Mouse (Mus musculus) adrenal gland, adult 8-10 months (tissue): ENCODE results near the gene Brinp3. TPM values are rescaled to one million over a fixed set of nuclear protein-coding genes. Genes with fewer than 3 reads are reported as not detected.

Experiments used
- DNase-seq: peaks from one replicate; pipeline ENCODE4 v3.0.0; 2022
- total RNA-seq, 4 experiments: library from RNA; stranded (reverse); gene quantifications; 2 replicates each; pipeline ENCODE4 v1.2.4; 2022

Gene Brinp3
- total RNA-seq, 4 experiments from 2014 or later = 0.09 to 0.62 (median 0.12) TPM; not detected in 1

DNA sequence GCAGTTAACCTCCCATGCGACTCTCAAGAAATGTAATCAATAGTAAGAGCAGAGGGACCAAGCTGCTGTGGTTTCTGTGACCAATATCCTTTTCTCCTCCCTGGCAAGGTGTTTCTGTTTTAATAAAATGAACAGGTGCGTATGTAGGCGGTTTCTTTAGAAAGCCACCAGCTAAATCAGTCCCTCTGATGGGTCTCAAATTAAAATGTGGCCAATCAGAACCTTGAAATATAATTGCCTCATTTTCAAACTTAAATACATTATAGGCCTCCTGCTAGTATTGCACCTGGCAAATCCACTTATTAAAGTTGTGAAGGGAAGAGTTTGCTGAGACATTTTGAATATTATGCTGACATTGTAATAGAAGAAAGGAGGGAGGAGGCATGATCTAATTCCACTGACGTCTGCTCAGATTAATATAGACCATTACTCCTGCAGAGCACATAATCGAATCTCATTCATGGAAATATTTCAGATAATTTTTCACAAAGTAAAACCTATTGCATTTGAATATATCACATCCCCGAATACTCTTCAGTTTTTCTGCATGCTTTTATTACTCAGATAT lies 305.5 kb downstream of the Brinp3 start:
- no peak for DNase-seq

- DNase-seq = no peak
These were observed 307.3 kb downstream of the Brinp3 start for GRCm38 (mm10) chr1:146801821-146802220.

GRCm38 (mm10) chr1:146807765-146808164 lies 313.2 kb downstream of the Brinp3 start:
- no peak for DNase-seq

- no peak for DNase-seq
These were observed 339.3 kb downstream of the Brinp3 start for GRCm38 (mm10) chr1:146833888-146834287.

DNA sequence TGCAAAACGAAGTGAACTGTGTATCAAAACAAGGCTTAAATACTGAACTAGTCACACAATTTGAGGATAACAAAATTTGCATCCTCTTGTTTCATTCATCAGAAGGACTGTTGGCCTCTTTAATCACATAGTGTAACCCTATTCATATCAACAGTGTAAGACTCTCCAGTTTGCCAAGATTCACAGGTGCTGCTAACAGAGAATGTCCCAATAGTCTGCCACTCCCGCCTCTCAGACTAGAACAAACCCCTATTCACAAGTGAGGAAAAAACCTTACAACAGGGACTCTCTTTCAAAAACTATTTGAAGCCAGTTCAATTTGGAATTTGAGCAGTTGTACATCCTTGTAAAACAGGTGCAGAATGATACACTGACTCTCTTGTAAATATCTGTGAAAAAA lies 349.5 kb downstream of the Brinp3 start:
- DNase-seq = no peak

GRCm38 (mm10) chr1:146848892-146849291 lies 354.3 kb downstream of the Brinp3 start:
- DNase-seq = no peak

- DNase-seq = no peak
These were observed 355.6 kb downstream of the Brinp3 start for GRCm38 (mm10) chr1:146850147-146850546.

DNA sequence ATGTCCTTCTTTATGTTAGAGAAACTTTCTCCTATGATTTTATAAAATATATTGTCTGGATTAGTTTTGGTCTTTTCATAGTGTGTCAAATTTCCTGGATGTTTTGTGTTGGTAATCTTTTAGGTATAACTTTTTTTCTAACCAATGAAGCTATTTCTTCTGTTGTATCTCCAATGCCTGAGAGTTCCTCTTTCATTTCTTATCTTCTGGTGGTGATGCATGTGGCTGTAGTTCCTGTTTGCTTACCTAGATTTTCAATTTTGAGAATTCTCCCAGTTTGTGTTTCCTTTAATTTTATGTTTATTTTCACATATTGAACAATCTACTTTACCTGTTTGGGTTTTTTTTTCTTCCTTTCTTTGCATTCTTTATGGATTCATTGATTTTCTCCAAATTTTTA lies 404.1 kb downstream of the Brinp3 start:
- DNase-seq = no peak

DNA sequence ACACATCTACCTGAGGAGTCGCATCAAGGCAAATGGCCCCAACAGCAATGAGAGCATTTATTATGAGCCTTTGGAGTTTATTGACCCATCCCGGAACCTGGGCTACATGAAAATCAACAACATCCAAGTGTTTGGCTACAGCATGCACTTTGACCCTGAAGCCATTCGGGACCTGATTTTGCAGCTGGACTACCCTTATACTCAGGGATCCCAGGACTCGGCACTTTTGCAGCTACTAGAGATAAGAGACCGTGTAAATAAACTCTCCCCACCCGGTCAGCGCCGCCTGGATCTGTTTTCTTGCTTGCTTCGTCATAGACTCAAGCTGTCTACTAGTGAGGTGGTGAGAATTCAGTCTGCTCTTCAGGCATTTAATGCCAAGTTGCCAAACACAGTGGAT lies 407.1 kb downstream of the Brinp3 start:
- no peak for DNase-seq

DNA sequence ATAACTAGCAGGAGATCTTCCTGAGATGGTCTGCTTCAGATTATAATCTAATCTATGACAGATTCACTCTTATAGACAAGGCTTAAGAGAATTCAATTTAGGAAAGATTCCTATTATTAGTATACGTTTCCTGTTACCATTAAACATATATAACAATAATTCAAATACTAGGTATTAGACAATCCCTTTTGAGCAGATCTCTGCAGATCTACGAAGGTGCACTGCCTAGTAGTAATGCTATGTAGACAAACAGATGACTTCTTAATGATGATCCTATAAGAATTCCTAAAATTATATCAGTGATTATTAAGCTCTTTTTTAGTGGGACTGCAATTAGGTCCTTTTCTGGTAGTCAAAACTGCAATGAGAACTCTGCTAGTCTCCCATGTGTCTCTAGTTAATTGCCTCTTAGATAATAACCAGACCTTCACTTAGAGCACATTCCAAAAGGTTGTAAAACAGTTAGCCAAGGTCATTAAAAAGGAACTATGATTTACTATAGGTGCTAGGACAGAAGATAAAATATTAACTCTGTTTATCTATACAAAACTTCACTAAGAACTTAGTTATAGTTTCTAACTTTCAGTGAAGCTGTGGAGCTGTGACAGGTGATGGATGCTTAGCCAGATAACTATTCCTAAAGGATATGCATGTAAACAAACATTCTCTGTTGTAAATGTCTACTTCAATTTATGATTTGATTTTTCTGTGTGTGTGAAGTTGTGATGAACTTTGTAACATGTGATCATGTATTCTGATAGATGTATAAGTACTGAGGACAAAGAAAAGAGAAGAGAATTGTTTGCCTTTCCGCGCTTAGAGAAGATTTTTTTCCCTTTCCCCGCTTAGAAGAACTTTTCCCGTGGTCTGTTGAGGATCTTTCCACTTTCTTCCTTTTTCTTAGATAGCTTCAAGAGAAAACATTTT lies 445.2 kb downstream of the Brinp3 start:
- DNase-seq = no peak
